In genomic region chr8:110997547-110998531, GRCm38 (mm10) we compare ENCODE assay signal across 8 mouse cellular contexts. TPM values are rescaled to one million over a fixed set of nuclear protein-coding genes. Genes with fewer than 3 reads are reported as not detected.
DNase-seq lines count a peak whose midpoint lies in the region; ATAC-seq lines count a peak whose summit lies in the region.

Ddx19a (minus strand) TSS chr8:110997800.

- peak; percentile 75 to 82 for DNase-seq in CD8-positive naive resting alpha-beta T cell, adult 2 months (ENCODE audit: low read depth in 2 of 2, low spot score in 2 of 2)
- peak; percentile 85 for DNase-seq in c-Kit-positive CD71-negative TER-119-negative erythroid progenitor cells, embryonic 14.5 days (ENCODE audit: low read depth)
- peak; percentile 91 for DNase-seq in forebrain, embryonic 11.5 days (ENCODE audit: low spot score)
- peak; percentile 92 to 94 for DNase-seq in kidney, postnatal 36 days
- peak; percentile 88 for DNase-seq in telencephalon, adult 2 months (ENCODE audit: low read depth, low spot score)

- H3K27ac ChIP-seq in forebrain, embryonic 11.5 days (ENCODE audit: low read depth, low read length), result peak within 1 kb of the TSS; percentile 21; the same call in 1 of the 2 replicates
- peak within 1 kb of the TSS; percentile 86 for H3K27ac ChIP-seq in heart, embryonic 16.5 days (ENCODE audit: low read length)
- peak within 1 kb of the TSS; percentile 88 for H3K27ac ChIP-seq in liver, embryonic 15.5 days (replicated peaks)
- 0 out of 2 replicates have a peak within 1 kb of the TSS, but pooled peaks have one; percentile 8 for H3K27ac ChIP-seq in neural tube, embryonic 12.5 days

- H3K4me2 ChIP-seq in forebrain, embryonic 11.5 days (ENCODE audit: low read depth, low read length, severe bottlenecking), result peak within 1 kb of the TSS; percentile 64
- H3K4me2 ChIP-seq in heart, embryonic 16.5 days (ENCODE audit: low read depth, low read length), result peak within 1 kb of the TSS; percentile 64
- peak within 1 kb of the TSS; percentile 79 for H3K4me2 ChIP-seq in liver, embryonic 15.5 days
- H3K4me2 ChIP-seq in neural tube, embryonic 12.5 days (replicated peaks), result peak within 1 kb of the TSS; percentile 79

- H3K4me1 ChIP-seq in forebrain, embryonic 11.5 days (replicated peaks; ENCODE audit: control insufficient read depth, insufficient read depth, low read length), result peaks cover 2% of the 10 kb centered on the region; the same call in 1 of the 2 replicates
- H3K4me1 ChIP-seq in heart, embryonic 16.5 days (ENCODE audit: control insufficient read depth, insufficient read depth, low read length), result peaks cover 10% of the 10 kb centered on the region
- peaks cover 20% of the 10 kb centered on the region for H3K4me1 ChIP-seq in liver, embryonic 15.5 days (replicated peaks)
- peaks cover 5% of the 10 kb centered on the region for H3K4me1 ChIP-seq in neural tube, embryonic 12.5 days

- peak within 1 kb of the TSS; percentile 70 for H3K9ac ChIP-seq in forebrain, embryonic 11.5 days (ENCODE audit: low read length)
- peak within 1 kb of the TSS; percentile 91 for H3K9ac ChIP-seq in heart, embryonic 16.5 days (ENCODE audit: low read length)
- H3K9ac ChIP-seq in liver, embryonic 15.5 days, result peak within 1 kb of the TSS; percentile 80
- peak within 1 kb of the TSS; percentile 79 for H3K9ac ChIP-seq in neural tube, embryonic 12.5 days

- H3K27me3 ChIP-seq in forebrain, embryonic 11.5 days (ENCODE audit: control insufficient read depth, insufficient read depth, low read length), result no peaks in the 10 kb centered on the region
- no peaks in the 10 kb centered on the region for H3K27me3 ChIP-seq in heart, embryonic 16.5 days (ENCODE audit: control insufficient read depth, insufficient read depth, low read length)
- no peaks in the 10 kb centered on the region for H3K27me3 ChIP-seq in liver, embryonic 15.5 days
- no peaks in the 10 kb centered on the region for H3K27me3 ChIP-seq in neural tube, embryonic 12.5 days (replicated peaks)

- 3% methylated on average over 58 of the region's 58 CpGs for whole genome bisulfite sequencing in forebrain, embryonic 11.5 days
- 4% methylated on average over 58 of the region's 58 CpGs for WGBS in heart, embryonic 16.5 days
- 3% methylated on average over 58 of the region's 58 CpGs for WGBS in liver, embryonic 15.5 days (ENCODE audit: insufficient replicate concordance)
- WGBS in neural tube, embryonic 12.5 days, result 3% methylated on average over 58 of the region's 58 CpGs

- H3K9me3 ChIP-seq in forebrain, embryonic 11.5 days (ENCODE audit: control insufficient read depth, low read length), result no peaks in the 10 kb centered on the region
- H3K9me3 ChIP-seq in heart, embryonic 16.5 days (replicated peaks; ENCODE audit: control insufficient read depth, low read length), result no peaks in the 10 kb centered on the region
- no peaks in the 10 kb centered on the region for H3K9me3 ChIP-seq in liver, embryonic 15.5 days (replicated peaks)
- no peaks in the 10 kb centered on the region for H3K9me3 ChIP-seq in neural tube, embryonic 12.5 days

- no peaks in the 10 kb centered on the region for H3K36me3 ChIP-seq in forebrain, embryonic 11.5 days (ENCODE audit: control insufficient read depth, insufficient read depth, low read length)
- H3K36me3 ChIP-seq in heart, embryonic 16.5 days (ENCODE audit: control insufficient read depth, insufficient read depth), result peaks cover 6% of the 10 kb centered on the region
- peaks cover 21% of the 10 kb centered on the region for H3K36me3 ChIP-seq in liver, embryonic 15.5 days (replicated peaks)
- H3K36me3 ChIP-seq in neural tube, embryonic 12.5 days, result no peaks in the 10 kb centered on the region; the same call in 1 of the 2 replicates

- H3K4me3 ChIP-seq in forebrain, embryonic 11.5 days (ENCODE audit: low read depth, low read length), result peak within 1 kb of the TSS; percentile 86
- peak within 1 kb of the TSS; percentile 90 for H3K4me3 ChIP-seq in heart, embryonic 16.5 days (ENCODE audit: low read length)
- peak within 1 kb of the TSS; percentile 89 for H3K4me3 ChIP-seq in liver, embryonic 15.5 days (replicated peaks)
- H3K4me3 ChIP-seq in neural tube, embryonic 12.5 days, result peak within 1 kb of the TSS; percentile 94

- ATAC-seq in forebrain, embryonic 11.5 days (replicated peaks; ENCODE audit: low FRiP score), result peak; percentile 95
- peak; percentile 90 for ATAC-seq in heart, embryonic 16.5 days (replicated peaks; ENCODE audit: extremely low read depth, insufficient read depth, low FRiP score)
- ATAC-seq in liver, embryonic 15.5 days (ENCODE audit: insufficient read depth), result peak; percentile 94
- ATAC-seq in neural tube, embryonic 12.5 days (ENCODE audit: low FRiP score, low read depth), result peak; percentile 96

RNA-seq across cellular contexts. Expression of gene Ddx19a, which starts in this region (rescaled TPM):
- 36.2 and 37.3 TPM in 2 replicates for polyA plus RNA-seq in forebrain, embryonic 11.5 days (2014; fragmentation: Nextera tagmentation; extraction: Ambion mirVana)
- polyA plus RNA-seq in heart, embryonic 16.5 days (2015; fragmentation: Nextera tagmentation; extraction: Ambion mirVana), result 8.4 and 10.3 TPM in 2 replicates
- polyA plus RNA-seq in liver, embryonic 15.5 days (2015; fragmentation: Nextera tagmentation; extraction: Ambion mirVana), result 9.3 and 9.9 TPM in 2 replicates
- polyA plus RNA-seq in neural tube, embryonic 12.5 days (2016; fragmentation: Nextera tagmentation; extraction: Ambion mirVana), result 14.5 and 16.7 TPM in 2 replicates

Comparison
In these comparisons a context has a peak if more than half of its experiments do, and no peak if none do; other contexts are left out.
1. Peak in every context shown above with its lines: DNase-seq, ATAC-seq, H3K4me3 ChIP-seq and H3K27ac ChIP-seq.
2. H3K27ac ChIP-seq: peak in every context shown above with its lines; median percentile 88 in liver, embryonic 15.5 days; 86 in heart, embryonic 16.5 days; 21 in forebrain, embryonic 11.5 days; 8 in neural tube, embryonic 12.5 days.